Mouse (Mus musculus) MEL (cell line): Measurements from ENCODE around the gene Chic1. TPM values are rescaled to one million over a fixed set of nuclear protein-coding genes. Genes with fewer than 3 reads are reported as not detected.

Experiments used
- DNase-seq: peaks from one replicate; pipeline ENCODE4 v3.0.0; 2011; ENCODE audit warnings: low read depth, low spot score
- H3K27ac ChIP-seq: 2 replicates; pipeline ENCODE4 v1.5.1; 2012; ENCODE audit warnings: low read depth, mild to moderate bottlenecking, control low read depth, low read length, moderate library complexity; ENCODE audit not compliant: control insufficient read depth
- H3K27me3 ChIP-seq, 2 experiments: fragments of 150-350 bp in 1 of 2; sonication (generic) in 1 of 2; 2 replicates each; pipeline ENCODE4 v1.6.1; 2012; ENCODE audit warnings: low read length in 2 of 2, mild to moderate bottlenecking in 2 of 2, improper control_type of control experiment in 1 of 2, moderate library complexity in 1 of 2; ENCODE audit not compliant: insufficient read depth in 2 of 2, control insufficient read depth in 1 of 2
- H3K36me3 ChIP-seq, 2 experiments: 2 replicates each; pipeline ENCODE4 v1.6.1; 2012 to 2014; ENCODE audit warnings: low read length in 2 of 2, improper control_type of control experiment in 1 of 2, inconsistent platforms in 1 of 2, mild to moderate bottlenecking in 1 of 2; ENCODE audit not compliant: insufficient read depth in 2 of 2, control insufficient read depth in 1 of 2
- H3K4me1 ChIP-seq, 2 experiments: fragments of 150-350 bp in 1 of 2; sonication (generic) in 1 of 2; 2 replicates each; pipeline ENCODE4 v1.6.1; 2012; ENCODE audit warnings: low read length in 2 of 2, improper control_type of control experiment in 1 of 2, mild to moderate bottlenecking in 1 of 2; ENCODE audit not compliant: insufficient read depth in 2 of 2, control insufficient read depth in 1 of 2
- H3K4me3 ChIP-seq, 2 experiments: fragments of 150-350 bp in 1 of 2; sonication (generic) in 1 of 2; 2 replicates each; pipeline ENCODE4 v1.5.1; 2012; ENCODE audit warnings: low read depth in 2 of 2, low read length in 2 of 2, mild to moderate bottlenecking in 2 of 2, moderate library complexity in 2 of 2, control low read depth in 1 of 2, improper control_type of control experiment in 1 of 2; ENCODE audit not compliant: control insufficient read depth in 1 of 2, insufficient read depth in 1 of 2
- H3K79me2 ChIP-seq: 2 replicates; pipeline ENCODE4 v1.6.1; 2012; ENCODE audit warnings: mild to moderate bottlenecking, low read length, moderate library complexity; ENCODE audit not compliant: control insufficient read depth, poor library complexity, insufficient read depth
- H3K9ac ChIP-seq: 2 replicates; pipeline ENCODE4 v1.6.1; 2012; ENCODE audit warnings: low read depth, mild to moderate bottlenecking, control low read depth, low read length, moderate library complexity; ENCODE audit not compliant: control insufficient read depth, poor library complexity, severe bottlenecking
- H3K9me3 ChIP-seq: fragments of 150-350 bp; sonication (generic); replicated peaks from 2 replicates; pipeline ENCODE4 v1.6.1; 2012; ENCODE audit warnings: mild to moderate bottlenecking, low read length, improper control_type of control experiment, moderate library complexity; ENCODE audit not compliant: insufficient read depth
- BHLHE40 ChIP-seq: IDR thresholded peaks from 2 replicates; pipeline ENCODE4 v1.6.1; 2012; ENCODE audit warnings: low read depth, mild to moderate bottlenecking, inconsistent platforms, low read length, improper control_type of control experiment, borderline replicate concordance
- CTCF ChIP-seq, 3 experiments: IDR thresholded peaks in 2 of 3; conservative IDR thresholded peaks in 1 of 3; 2 replicates each; pipeline ENCODE4 v1.5.1; 2011 to 2012; ENCODE audit warnings: low read length in 3 of 3, low read depth in 2 of 3, mild to moderate bottlenecking in 2 of 3, improper control_type of control experiment in 1 of 3, inconsistent platforms in 1 of 3, mixed read lengths in 1 of 3, moderate library complexity in 1 of 3; ENCODE audit not compliant: control insufficient read depth in 1 of 3, insufficient read depth in 1 of 3, poor library complexity in 1 of 3, severe bottlenecking in 1 of 3
- ETS1 ChIP-seq: IDR thresholded peaks from 2 replicates; pipeline ENCODE4 v1.6.1; 2012; ENCODE audit warnings: low read depth, mild to moderate bottlenecking, inconsistent platforms, low read length, improper control_type of control experiment, moderate library complexity
- HCFC1 ChIP-seq: IDR thresholded peaks from 2 replicates; pipeline ENCODE4 v1.6.1; 2012; ENCODE audit warnings: low read depth, mild to moderate bottlenecking, inconsistent platforms, low read length, improper control_type of control experiment, moderate library complexity
- MAFK ChIP-seq: IDR thresholded peaks from 2 replicates; pipeline ENCODE4 v1.6.1; 2011; ENCODE audit warnings: low read depth, mild to moderate bottlenecking, low read length, improper control_type of control experiment, borderline replicate concordance
- MAX ChIP-seq: IDR thresholded peaks from 2 replicates; pipeline ENCODE4 v1.6.1; 2011; ENCODE audit warnings: low read length, improper control_type of control experiment
- MXI1 ChIP-seq: IDR thresholded peaks from 2 replicates; pipeline ENCODE4 v1.6.1; 2011; ENCODE audit warnings: mild to moderate bottlenecking, low read depth, low read length, improper control_type of control experiment
- MYB ChIP-seq: IDR thresholded peaks from 2 replicates; pipeline ENCODE4 v1.6.1; 2011; ENCODE audit warnings: mild to moderate bottlenecking, low read depth, low read length, improper control_type of control experiment
- NELFE ChIP-seq: IDR thresholded peaks from 2 replicates; pipeline ENCODE4 v1.6.1; 2011; ENCODE audit warnings: low read depth, low read length, improper control_type of control experiment
- POLR2A ChIP-seq, 2 experiments: IDR thresholded peaks; 2 replicates each; pipeline ENCODE4 v1.6.1; 2011 to 2012; ENCODE audit warnings: low read length in 2 of 2, mild to moderate bottlenecking in 2 of 2, control low read depth in 1 of 2, improper control_type of control experiment in 1 of 2, low read depth in 1 of 2, moderate library complexity in 1 of 2; ENCODE audit not compliant: control insufficient read depth in 1 of 2, insufficient read depth in 1 of 2, poor library complexity in 1 of 2
- POLR2AphosphoS2 ChIP-seq: IDR thresholded peaks from 2 replicates; pipeline ENCODE4 v1.6.1; 2011; ENCODE audit warnings: low read length, improper control_type of control experiment
- RAD21 ChIP-seq: IDR thresholded peaks from 2 replicates; pipeline ENCODE4 v1.6.1; 2011; ENCODE audit warnings: mild to moderate bottlenecking, low read depth, low read length, improper control_type of control experiment
- RCOR1 ChIP-seq: IDR thresholded peaks from 2 replicates; pipeline ENCODE4 v1.6.1; 2012; ENCODE audit warnings: low read depth, mild to moderate bottlenecking, inconsistent platforms, low read length, improper control_type of control experiment
- SIN3A ChIP-seq: IDR thresholded peaks from 2 replicates; pipeline ENCODE4 v1.6.1; 2012; ENCODE audit warnings: low read length, improper control_type of control experiment, inconsistent platforms
- TBP ChIP-seq: IDR thresholded peaks from 2 replicates; pipeline ENCODE4 v1.8.0; 2011; ENCODE audit warnings: low read depth, low read length, improper control_type of control experiment
- TCF12 ChIP-seq: IDR thresholded peaks from 2 replicates; pipeline ENCODE4 v1.6.1; 2014; ENCODE audit warnings: low read depth, mild to moderate bottlenecking, inconsistent platforms, low read length, improper control_type of control experiment, moderate library complexity
- USF1 ChIP-seq: IDR thresholded peaks from 2 replicates; pipeline ENCODE4 v1.6.1; 2014; ENCODE audit warnings: low read depth, mild to moderate bottlenecking, inconsistent platforms, low read length, improper control_type of control experiment, moderate library complexity
- USF2 ChIP-seq, 2 experiments: IDR thresholded peaks; 2 replicates each; pipeline ENCODE4 v1.6.1; 2011 to 2012; ENCODE audit warnings: improper control_type of control experiment in 2 of 2, low read length in 2 of 2, borderline replicate concordance in 1 of 2, inconsistent platforms in 1 of 2, low read depth in 1 of 2, mild to moderate bottlenecking in 1 of 2; ENCODE audit not compliant: insufficient read depth in 1 of 2
- ZKSCAN1 ChIP-seq: IDR thresholded peaks from 2 replicates; pipeline ENCODE4 v1.6.1; 2012; ENCODE audit warnings: low read depth, mild to moderate bottlenecking, inconsistent platforms, low read length, improper control_type of control experiment, moderate library complexity
- polyA plus RNA-seq, 2 experiments: library from polyadenylated mRNA; stranded (reverse) in 1 of 2; unstranded in 1 of 2; fragments of >175 nt in 1 of 2; fragments of >200 nt in 1 of 2; gene quantifications; 2 replicates each; pipeline versions ENCODE4 v1.2.1 to v1.2.4; 2012; ENCODE audit warnings: low replicate concordance in 2 of 2, low read depth in 1 of 2; ENCODE audit not compliant: insufficient read length in 2 of 2, insufficient read depth in 1 of 2, missing spikeins in 1 of 2
- total RNA-seq: library from RNA; depleted of rRNA; stranded (reverse); fragments of 300-350 nt; gene quantifications from 2 replicates; pipeline ENCODE4 v1.2.3, GENCODE M21; 2012

Chic1 gene
- total and polyA plus RNA-seq, 3 experiments: not detected

DNA sequence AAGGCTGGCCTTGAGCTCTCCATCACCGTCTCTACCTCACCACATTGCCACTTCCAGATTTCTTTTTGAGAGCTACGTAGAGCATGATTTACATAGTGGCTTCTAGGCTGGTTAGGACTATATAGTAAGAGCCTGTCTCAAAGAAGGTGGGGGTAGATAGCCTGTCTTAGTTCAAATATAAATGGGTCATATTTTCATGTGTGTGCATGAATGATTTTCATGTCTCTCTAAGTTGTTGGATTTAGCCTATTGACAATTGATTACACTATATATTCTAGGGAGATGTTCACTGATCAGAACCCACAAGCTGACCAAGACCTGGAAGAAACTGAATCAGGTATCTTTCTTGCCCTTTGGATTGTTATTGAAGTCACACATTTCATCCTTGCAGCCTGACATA lies 65.4 kb downstream of the Chic1 start, which contains the start of gene Gm26992:
Gene Gm26992 (plus strand): TSS at position 301 of the 400 bp plus-strand sequence.
- Histone ChIP-seq H3K27me3 (no peaks in the 10 kb centered on the region), H3K4me3 (no peak within 1 kb of the TSS), H3K9me3 (no peaks in the 10 kb centered on the region), H3K36me3 (no peaks in the 10 kb centered on the region), H3K27ac (no peak within 1 kb of the TSS), H3K79me2 (no peaks in the 10 kb centered on the region), H3K4me1 (no peaks in the 10 kb centered on the region), H3K9ac (no peak within 1 kb of the TSS)
- TF ChIP-seq POLR2A (IDR thresholded peaks at IDR 0.05; ENCODE audit: control insufficient read depth in 1 of 2, insufficient read depth in 1 of 2, low read depth in 1 of 2, low read length in 2 of 2, poor library complexity in 1 of 2) (no peak), USF2 (IDR thresholded peaks at IDR 0.05; ENCODE audit: borderline replicate concordance in 1 of 2, insufficient read depth in 1 of 2, low read depth in 1 of 2, low read length in 2 of 2) (no peak), NELFE (no peak), ZKSCAN1 (no peak), MXI1 (no peak), SIN3A (no peak), RCOR1 (no peak), POLR2AphosphoS2 (no peak), CTCF (IDR thresholded peaks at IDR 0.05 in 2 of 3, conservative IDR thresholded peaks at IDR 0.05 in 1 of 3; ENCODE audit: control insufficient read depth in 1 of 3, insufficient read depth in 1 of 3, low read depth in 2 of 3, low read length in 3 of 3, poor library complexity in 1 of 3, severe bottlenecking in 1 of 3) (no peak), BHLHE40 (no peak), ETS1 (no peak), USF1 (no peak)
- no peak for DNase-seq

DNA sequence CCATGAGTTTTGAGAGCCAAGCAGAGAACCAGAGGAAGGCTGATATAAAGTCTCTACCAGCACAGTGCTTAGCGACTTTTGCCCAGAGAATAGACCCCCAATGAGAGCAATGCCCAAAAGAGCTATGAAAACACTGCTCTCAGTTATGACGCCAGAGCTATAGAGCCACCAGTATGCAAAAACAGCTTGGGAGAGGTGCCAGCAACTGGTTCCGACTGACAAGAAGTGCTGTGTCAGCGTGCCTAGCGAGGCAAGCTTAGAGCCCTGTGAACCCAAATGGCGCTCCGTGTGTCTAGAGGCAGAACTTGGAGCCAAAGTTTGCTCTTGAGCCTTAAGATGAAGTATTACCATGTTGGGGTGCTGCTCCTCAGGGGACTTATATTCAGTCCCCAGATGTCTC lies 71.4 kb downstream of the Chic1 start:
- TF ChIP-seq MYB (no peak), MAFK (no peak), MAX (no peak), RAD21 (no peak), TCF12 (no peak), HCFC1 (no peak), TBP (no peak)
- H3K4me1 ChIP-seq: no peaks in the 10 kb centered on the region
- H3K27me3 ChIP-seq: no peaks in the 10 kb centered on the region
- no peaks in the 10 kb centered on the region for H3K79me2 ChIP-seq
- no peaks in the 10 kb centered on the region for H3K9me3 ChIP-seq
- H3K4me3 ChIP-seq: no peak overlapping the region
- no peaks in the 10 kb centered on the region for H3K36me3 ChIP-seq
- no peak overlapping the region for H3K27ac ChIP-seq
- no peak overlapping the region for H3K9ac ChIP-seq
- DNase-seq: no peak
